Mouse (Mus musculus): ENCODE results near the gene Olfr132. TPM values are rescaled to one million over a fixed set of nuclear protein-coding genes. Genes with fewer than 3 reads are reported as not detected.
"Not testable (repeated sequence)": the region's sequence is repeated elsewhere in the genome, so short reads cannot be mapped to it uniquely, and the experiment has no call there.

Gene Olfr132
- total RNA-seq (2014; rRNA removed) (not detected in 2 replicates), polyA plus RNA-seq (2015; fragmentation: Nextera tagmentation; extraction: Ambion mirVana) (not detected in 2 replicates)

- Histone ChIP-seq H3K9me3 (ENCODE audit: low read length) (no peaks in the 10 kb centered on the region), H3K4me3 (ENCODE audit: low read length) (no peak within 1 kb of the TSS), H3K27me3 (ENCODE audit: insufficient read depth, low read length) (no peaks in the 10 kb centered on the region), H3K36me3 (ENCODE audit: insufficient read depth, low read length) (no peaks in the 10 kb centered on the region), H3K27ac (no peak within 1 kb of the TSS), H3K9ac (replicated peaks; ENCODE audit: low read length) (no peak within 1 kb of the TSS), H3K4me2 (ENCODE audit: low read depth, low read length) (no peak within 1 kb of the TSS), H3K4me1 (ENCODE audit: insufficient read depth, low read length) (no peaks in the 10 kb centered on the region)
- WGBS, result 63% methylated on average over 1 of the region's 1 CpGs
- no peak for TF ChIP-seq CTCF (IDR thresholded peaks at IDR 0.05; ENCODE audit: low read depth)
- no peak for ATAC-seq
- DNase-seq (ENCODE audit: low spot score), result no peak
These were observed at the start of gene Olfr132 for GRCm38 (mm10) chr17:38134426-38134825. TSS of gene Olfr132 (minus strand) at chr17:38134526.

DNA sequence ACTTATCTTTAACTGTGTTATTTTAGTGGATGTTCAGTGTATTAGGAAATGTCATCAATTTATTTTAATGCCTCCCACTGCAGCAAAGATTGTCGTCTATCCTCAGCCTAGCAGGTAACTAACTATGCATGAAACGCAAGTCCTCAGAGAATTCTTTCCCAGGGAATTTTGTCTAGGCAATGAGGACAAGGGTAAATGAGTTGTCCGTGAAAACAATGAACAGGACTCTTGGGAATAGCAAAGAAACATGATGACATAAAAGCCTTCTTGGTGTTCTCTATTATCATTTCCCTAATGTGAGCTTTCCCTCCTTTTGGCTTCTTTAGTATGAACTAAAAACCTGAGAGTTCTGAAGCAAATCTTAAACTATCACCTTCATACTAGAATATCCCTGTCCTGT lies 36.8 kb upstream of the Olfr132 start, which contains the start of gene Olfr134:
Gene Olfr134, plus strand, starts transcription at position 301 of the 400 bp plus-strand sequence.
- Histone ChIP-seq H3K27me3 (ENCODE audit: insufficient read depth, low read length) (no peaks in the 10 kb centered on the region), H3K9ac (replicated peaks; ENCODE audit: low read length) (no peak within 1 kb of the TSS), H3K4me2 (ENCODE audit: low read depth, low read length) (no peak within 1 kb of the TSS), H3K9me3 (ENCODE audit: low read length) (no peaks in the 10 kb centered on the region), H3K4me1 (ENCODE audit: insufficient read depth, low read length) (no peaks in the 10 kb centered on the region), H3K36me3 (ENCODE audit: insufficient read depth, low read length) (no peaks in the 10 kb centered on the region), H3K27ac (no peak within 1 kb of the TSS), H3K4me3 (ENCODE audit: low read length) (no peak within 1 kb of the TSS)
- ATAC-seq (no peak), DNase-seq (ENCODE audit: low spot score) (no peak)
- no peak for TF ChIP-seq CTCF (IDR thresholded peaks at IDR 0.05; ENCODE audit: low read depth)
- WGBS, result 62% methylated on average over 3 of the region's 3 CpGs

- H3K36me3 ChIP-seq (ENCODE audit: insufficient read depth, low read length), result no peaks in the 10 kb centered on the region
- H3K4me2 ChIP-seq (ENCODE audit: low read depth, low read length), result no peak within 1 kb of the TSS
- DNase-seq (ENCODE audit: low spot score) (no peak), ATAC-seq (no peak)
- 33% methylated on average over 2 of the region's 2 CpGs for WGBS
- TF ChIP-seq CTCF (IDR thresholded peaks at IDR 0.05; ENCODE audit: low read depth), result no peak
- H3K27ac ChIP-seq, result no peak within 1 kb of the TSS
- no peak within 1 kb of the TSS for H3K9ac ChIP-seq (replicated peaks; ENCODE audit: low read length)
- H3K27me3 ChIP-seq (ENCODE audit: insufficient read depth, low read length), result no peaks in the 10 kb centered on the region
- H3K4me3 ChIP-seq (ENCODE audit: low read length), result no peak within 1 kb of the TSS
- H3K4me1 ChIP-seq (ENCODE audit: insufficient read depth, low read length), result no peaks in the 10 kb centered on the region
- H3K9me3 ChIP-seq (ENCODE audit: low read length), result no peaks in the 10 kb centered on the region
These were observed 10.7 kb upstream of the Olfr132 start, which contains the start of gene Olfr133 for GRCm38 (mm10) chr17:38144981-38145380. TSS of gene Olfr133 (plus strand) at chr17:38145281.

GRCm38 (mm10) chr17:38125371-38125770 lies 9.0 kb downstream of the Olfr132 start:
- ATAC-seq; DNase-seq (ENCODE audit: low spot score); H3K27ac ChIP-seq; H3K4me3 ChIP-seq (ENCODE audit: low read length); H3K27me3 ChIP-seq (ENCODE audit: insufficient read depth, low read length); H3K4me2 ChIP-seq (ENCODE audit: low read depth, low read length); H3K9me3 ChIP-seq (ENCODE audit: low read length); H3K36me3 ChIP-seq (ENCODE audit: insufficient read depth, low read length); H3K4me1 ChIP-seq (ENCODE audit: insufficient read depth, low read length); H3K9ac ChIP-seq (replicated peaks; ENCODE audit: low read length): not testable (repeated sequence)
- 62% methylated on average over 3 of the region's 3 CpGs for WGBS

- DNase-seq (ENCODE audit: low spot score); H3K9ac ChIP-seq (replicated peaks; ENCODE audit: low read length); H3K4me3 ChIP-seq (ENCODE audit: low read length); H3K4me1 ChIP-seq (ENCODE audit: insufficient read depth, low read length); H3K27me3 ChIP-seq (ENCODE audit: insufficient read depth, low read length); ATAC-seq; H3K9me3 ChIP-seq (ENCODE audit: low read length); H3K36me3 ChIP-seq (ENCODE audit: insufficient read depth, low read length); H3K4me2 ChIP-seq (ENCODE audit: low read depth, low read length); H3K27ac ChIP-seq: not testable (repeated sequence)
- WGBS, result 89% methylated on average over 1 of the region's 1 CpGs
These were observed 10.1 kb downstream of the Olfr132 start for GRCm38 (mm10) chr17:38124199-38124598.

DNA sequence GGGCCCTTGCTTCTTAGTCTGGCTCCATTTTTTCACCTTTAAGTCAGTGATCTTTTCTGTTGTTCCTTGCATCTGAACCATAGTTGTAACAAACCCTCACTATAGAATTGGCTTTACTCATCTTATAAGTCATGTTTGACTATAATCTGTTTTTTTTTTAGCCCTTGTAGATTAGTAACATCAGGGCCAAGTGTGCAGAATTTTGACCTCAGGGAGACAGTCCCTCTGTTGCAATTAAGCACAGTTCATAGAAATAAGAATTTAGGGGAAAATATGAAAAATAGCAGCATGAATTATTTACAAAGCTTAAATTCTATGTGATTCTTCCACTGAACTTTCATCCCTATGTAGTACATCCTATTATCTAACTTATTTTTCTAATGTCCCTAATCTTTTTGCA lies 45.7 kb downstream of the Olfr132 start, which contains the start of gene Olfr131:
Gene Olfr131, minus strand, starts transcription at position 101 of the 400 bp plus-strand sequence.
- Histone ChIP-seq H3K9ac (replicated peaks; ENCODE audit: low read length) (no peak within 1 kb of the TSS), H3K4me1 (ENCODE audit: insufficient read depth, low read length) (no peaks in the 10 kb centered on the region), H3K36me3 (ENCODE audit: insufficient read depth, low read length) (no peaks in the 10 kb centered on the region), H3K9me3 (ENCODE audit: low read length) (no peaks in the 10 kb centered on the region), H3K4me3 (ENCODE audit: low read length) (no peak within 1 kb of the TSS), H3K4me2 (ENCODE audit: low read depth, low read length) (no peak within 1 kb of the TSS), H3K27me3 (ENCODE audit: insufficient read depth, low read length) (no peaks in the 10 kb centered on the region), H3K27ac (no peak within 1 kb of the TSS)
- no peak for TF ChIP-seq CTCF (IDR thresholded peaks at IDR 0.05; ENCODE audit: low read depth)
- ATAC-seq (no peak), DNase-seq (ENCODE audit: low spot score) (no peak)

GRCm38 (mm10) chr17:38082364-38082763 lies 52.0 kb downstream of the Olfr132 start:
- Histone ChIP-seq H3K27ac (no peak overlapping the region), H3K4me2 (ENCODE audit: low read depth, low read length) (no peak overlapping the region), H3K9ac (replicated peaks; ENCODE audit: low read length) (no peak overlapping the region), H3K4me3 (ENCODE audit: low read length) (no peak overlapping the region), H3K4me1 (ENCODE audit: insufficient read depth, low read length) (no peaks in the 10 kb centered on the region), H3K9me3 (ENCODE audit: low read length) (no peaks in the 10 kb centered on the region), H3K36me3 (ENCODE audit: insufficient read depth, low read length) (no peaks in the 10 kb centered on the region), H3K27me3 (ENCODE audit: insufficient read depth, low read length) (no peaks in the 10 kb centered on the region)
- TF ChIP-seq CTCF (IDR thresholded peaks at IDR 0.05; ENCODE audit: low read depth), result no peak
- ATAC-seq (no peak), DNase-seq (ENCODE audit: low spot score) (no peak)
- 86% methylated on average over 4 of the region's 4 CpGs for WGBS

Other genes starting within 250 kb of the Olfr132 start
- not detected in 2 replicates for gene Olfr127, start 234.1 kb downstream of the Olfr132 start, total RNA-seq (2014; rRNA removed)
- not detected in 2 replicates for gene Olfr127, start 234.1 kb downstream of the Olfr132 start, polyA plus RNA-seq (2015; fragmentation: Nextera tagmentation; extraction: Ambion mirVana)
- not detected in 2 replicates for gene Olfr128, start 214.0 kb downstream of the Olfr132 start, total RNA-seq (2014; rRNA removed)
- gene Olfr128, start 214.0 kb downstream of the Olfr132 start, polyA plus RNA-seq (2015; fragmentation: Nextera tagmentation; extraction: Ambion mirVana), result not detected in 2 replicates
- gene Olfr761, start 181.4 kb downstream of the Olfr132 start, total RNA-seq (2014; rRNA removed), result not detected in 2 replicates
- gene Olfr761, start 181.4 kb downstream of the Olfr132 start, polyA plus RNA-seq (2015; fragmentation: Nextera tagmentation; extraction: Ambion mirVana), result not detected in 2 replicates
- gene Olfr129, start 74.4 kb downstream of the Olfr132 start, total RNA-seq (2014; rRNA removed), result not detected in 2 replicates
- not detected in 2 replicates for gene Olfr129, start 74.4 kb downstream of the Olfr132 start, polyA plus RNA-seq (2015; fragmentation: Nextera tagmentation; extraction: Ambion mirVana)
- not detected in 2 replicates for gene Olfr130, start 70.6 kb downstream of the Olfr132 start, total RNA-seq (2014; rRNA removed)
- gene Olfr130, start 70.6 kb downstream of the Olfr132 start, polyA plus RNA-seq (2015; fragmentation: Nextera tagmentation; extraction: Ambion mirVana), result not detected in 2 replicates
- gene Olfr131, start 45.8 kb downstream of the Olfr132 start, total RNA-seq (2014; rRNA removed), result not detected in 2 replicates
- gene Olfr131, start 45.8 kb downstream of the Olfr132 start, polyA plus RNA-seq (2015; fragmentation: Nextera tagmentation; extraction: Ambion mirVana), result not detected in 2 replicates
- gene Olfr133, start 10.8 kb upstream of the Olfr132 start, total RNA-seq (2014; rRNA removed), result not detected in 2 replicates
- gene Olfr133, start 10.8 kb upstream of the Olfr132 start, polyA plus RNA-seq (2015; fragmentation: Nextera tagmentation; extraction: Ambion mirVana), result not detected in 2 replicates
- not detected in 2 replicates for gene Olfr134, start 36.9 kb upstream of the Olfr132 start, total RNA-seq (2014; rRNA removed)
- not detected in 2 replicates for gene Olfr134, start 36.9 kb upstream of the Olfr132 start, polyA plus RNA-seq (2015; fragmentation: Nextera tagmentation; extraction: Ambion mirVana)
- gene Olfr135, start 69.8 kb upstream of the Olfr132 start, total RNA-seq (2014; rRNA removed), result not detected in 2 replicates
- not detected in 2 replicates for gene Olfr135, start 69.8 kb upstream of the Olfr132 start, polyA plus RNA-seq (2015; fragmentation: Nextera tagmentation; extraction: Ambion mirVana)
- gene Olfr138, start 126.5 kb upstream of the Olfr132 start, total RNA-seq (2014; rRNA removed), result not detected in 2 replicates
- not detected in 2 replicates for gene Olfr138, start 126.5 kb upstream of the Olfr132 start, polyA plus RNA-seq (2015; fragmentation: Nextera tagmentation; extraction: Ambion mirVana)
- gene Olfr137, start 173.0 kb upstream of the Olfr132 start, total RNA-seq (2014; rRNA removed), result not detected in 2 replicates
- not detected in 2 replicates for gene Olfr137, start 173.0 kb upstream of the Olfr132 start, polyA plus RNA-seq (2015; fragmentation: Nextera tagmentation; extraction: Ambion mirVana)
- gene Olfr136, start 195.3 kb upstream of the Olfr132 start, total RNA-seq (2014; rRNA removed), result not detected in 2 replicates
- gene Olfr136, start 195.3 kb upstream of the Olfr132 start, polyA plus RNA-seq (2015; fragmentation: Nextera tagmentation; extraction: Ambion mirVana), result not detected in 2 replicates

All from hindbrain, postnatal 0 days (tissue).